Mouse (Mus musculus) hindlimb bud, embryonic 11.5 days (tissue): ENCODE data around the gene Zfp746.
A peak's percentile ranks its signal among the peaks of the same experiment; 100 is the strongest.

ENCODE experiments used
- DNase-seq: peaks from one replicate; pipeline ENCODE4 v3.0.0-alpha.2; 2012; ENCODE audit warnings: low read depth, low spot score; ENCODE audit errors: extremely low spot score

Gene Zfp746

DNA sequence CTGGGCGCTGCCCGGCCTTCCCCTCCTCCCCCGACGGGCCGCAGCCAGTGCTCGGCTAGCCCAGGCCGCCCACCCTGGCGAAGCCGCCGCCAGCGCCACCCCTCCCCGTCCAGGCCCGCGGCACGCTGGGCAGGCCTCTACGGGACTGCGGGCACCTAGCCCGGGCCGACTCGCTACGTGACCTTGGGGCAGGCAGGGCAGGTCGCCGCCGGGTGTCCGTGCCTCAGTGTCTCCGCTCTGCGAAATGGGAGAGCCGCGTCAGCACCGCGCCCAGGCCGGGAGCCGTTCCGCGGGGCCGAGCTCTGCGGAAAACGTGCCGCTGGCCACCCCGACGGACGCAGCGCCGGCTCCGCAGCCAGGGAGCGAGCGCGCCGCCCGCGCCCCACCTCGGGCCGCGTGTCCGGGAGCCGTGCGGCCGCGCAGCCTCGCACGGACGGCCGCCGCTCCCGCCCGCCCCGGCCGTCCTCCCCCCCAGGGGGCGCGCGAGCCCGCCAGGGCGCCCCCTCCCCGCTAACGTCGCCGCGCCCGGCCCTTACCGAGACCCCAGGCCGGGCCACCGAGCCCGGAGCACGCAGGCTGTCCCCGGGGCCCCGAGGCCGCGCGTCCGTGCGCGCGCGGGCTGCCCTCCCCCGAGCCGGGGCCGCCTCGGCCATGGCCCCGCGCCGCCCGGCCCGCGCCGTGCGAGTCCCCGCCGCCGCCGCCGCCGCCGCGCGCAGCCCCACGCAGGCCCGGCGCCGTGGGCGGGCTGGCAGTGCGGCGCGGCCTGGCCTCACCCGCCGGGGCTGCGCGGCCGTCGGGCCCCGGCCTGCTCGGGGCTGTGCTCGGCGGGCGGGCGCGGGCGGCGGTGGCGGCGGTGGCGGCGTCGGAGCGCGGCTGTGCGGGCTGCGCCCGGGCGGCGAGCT, 38.7 kb downstream of the Zfp746 start:
- DNase-seq: no peak

DNA sequence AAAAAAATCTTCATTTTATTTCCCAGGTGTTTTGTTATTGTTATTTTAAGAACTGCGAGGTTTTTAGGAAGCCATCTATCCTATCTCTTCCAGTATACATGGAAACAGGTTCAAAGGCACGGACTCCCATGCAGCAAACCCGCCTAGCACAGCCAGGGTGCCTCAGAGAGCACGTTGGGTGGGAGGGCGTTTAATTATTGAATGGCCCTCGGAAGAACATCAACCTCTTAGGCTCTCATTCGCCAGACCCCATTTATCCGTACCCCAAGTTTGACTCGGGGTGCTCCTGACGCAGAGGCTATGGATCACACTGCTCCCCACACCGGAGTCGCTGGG, 39.3 kb downstream of the Zfp746 start:
- DNase-seq: no peak

GRCm38 (mm10) chr6:48032661-48033060, 53.7 kb downstream of the Zfp746 start:
- DNase-seq: no peak

DNA sequence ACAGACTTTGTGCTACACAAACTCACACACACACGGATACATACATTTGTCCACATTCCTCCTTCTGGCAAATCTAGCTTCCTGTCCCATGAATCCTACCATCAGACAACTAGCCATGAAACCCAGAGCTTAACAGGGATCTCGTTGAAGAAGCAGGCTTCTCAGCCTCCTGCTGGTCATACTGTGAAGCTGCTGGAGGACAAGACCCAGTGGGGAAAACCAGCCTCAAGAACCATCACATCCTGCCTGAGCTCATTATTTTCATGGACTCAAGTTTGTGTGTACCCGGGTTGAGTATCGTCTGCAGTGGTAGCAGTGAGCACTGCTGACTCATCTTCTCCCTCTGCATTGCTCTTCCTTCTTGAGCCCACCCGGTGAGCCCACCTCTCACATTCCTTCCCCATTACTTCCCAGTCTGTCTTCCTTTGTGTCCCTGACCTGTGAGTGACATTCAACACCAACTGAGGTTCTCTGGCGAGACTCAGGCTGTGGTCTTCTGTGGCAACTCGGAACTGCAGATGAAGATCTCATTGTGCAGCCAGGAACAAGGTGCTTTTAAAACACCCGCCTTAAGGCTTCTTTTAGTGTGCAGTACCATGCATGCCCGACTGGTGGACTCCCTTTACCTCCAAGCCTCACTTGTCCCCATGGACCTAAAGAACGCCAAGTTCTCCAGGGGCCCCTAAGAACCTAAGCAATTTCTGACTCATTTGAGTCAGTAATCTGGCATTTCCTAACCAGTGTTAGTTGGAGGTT, 60.3 kb downstream of the Zfp746 start:
- no peak for DNase-seq

DNA sequence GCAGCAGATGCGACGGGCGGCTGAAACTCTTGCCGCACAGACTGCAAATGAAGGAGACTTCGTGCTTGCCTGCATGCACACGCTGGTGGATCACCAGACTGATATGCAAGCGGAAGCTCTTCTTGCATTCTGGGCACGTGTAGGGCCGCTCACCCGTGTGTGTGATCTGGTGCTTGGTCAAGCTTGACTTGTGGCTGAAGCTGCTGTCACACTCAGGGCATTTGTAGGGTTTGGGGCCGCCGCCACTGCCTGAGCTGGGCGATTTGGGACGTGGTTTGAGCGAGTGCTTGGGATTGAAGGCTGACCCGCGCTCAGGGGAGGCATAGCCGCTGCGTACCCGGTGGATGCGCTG, 61.4 kb downstream of the Zfp746 start:
- no peak for DNase-seq

DNA sequence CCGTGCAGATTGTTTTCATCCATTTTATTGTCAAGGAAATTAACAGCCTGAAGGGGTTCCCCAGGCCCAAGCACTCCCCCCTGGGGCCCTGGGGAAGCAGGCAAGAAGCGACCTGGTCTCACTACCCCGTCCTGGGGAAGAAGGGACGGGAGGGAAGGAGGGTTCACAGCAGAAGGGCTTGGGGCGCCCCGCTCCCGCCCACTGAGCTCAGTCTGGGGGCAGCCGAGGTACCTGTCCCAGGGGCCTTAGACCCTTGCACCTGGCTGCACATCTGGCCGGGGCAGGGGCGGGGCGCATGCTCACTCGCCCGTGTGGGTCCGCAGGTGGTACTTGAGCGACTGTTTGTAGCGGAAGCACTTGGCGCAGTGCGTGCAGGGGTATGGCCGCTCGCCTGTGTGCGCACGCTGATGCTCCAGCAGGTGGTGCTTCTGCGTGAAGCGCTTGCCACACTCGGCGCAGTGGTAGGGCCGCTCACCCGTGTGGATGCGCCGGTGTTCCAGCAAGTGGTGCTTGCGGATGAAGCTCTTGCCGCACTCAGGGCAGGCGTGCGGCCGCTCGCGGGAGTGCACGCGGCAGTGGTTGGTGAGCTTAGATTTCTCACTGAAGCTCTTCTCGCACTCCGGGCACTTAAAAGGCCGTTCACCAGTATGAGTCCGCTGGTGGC, 61.9 kb downstream of the Zfp746 start:
- no peak for DNase-seq

DNA sequence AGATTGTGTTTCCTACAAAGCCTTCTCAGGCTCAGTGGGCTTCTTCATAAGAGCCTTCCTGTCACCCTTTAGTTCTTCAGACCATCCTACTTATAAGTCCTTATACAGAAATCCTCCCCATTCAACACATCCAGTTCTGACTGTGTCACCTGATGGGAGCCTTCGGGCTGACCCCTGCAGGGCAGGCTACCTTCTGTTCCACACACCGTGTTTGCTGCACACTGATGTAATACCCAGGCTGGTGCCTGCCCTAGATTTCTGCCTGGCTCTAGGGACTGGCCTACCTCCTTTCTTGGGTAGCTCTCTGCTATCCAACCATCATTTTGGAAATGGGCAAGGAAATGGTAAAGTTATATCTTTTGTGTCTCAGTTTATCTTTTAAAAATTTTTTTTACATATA, 63.7 kb downstream of the Zfp746 start:
- DNase-seq: no peak

DNA sequence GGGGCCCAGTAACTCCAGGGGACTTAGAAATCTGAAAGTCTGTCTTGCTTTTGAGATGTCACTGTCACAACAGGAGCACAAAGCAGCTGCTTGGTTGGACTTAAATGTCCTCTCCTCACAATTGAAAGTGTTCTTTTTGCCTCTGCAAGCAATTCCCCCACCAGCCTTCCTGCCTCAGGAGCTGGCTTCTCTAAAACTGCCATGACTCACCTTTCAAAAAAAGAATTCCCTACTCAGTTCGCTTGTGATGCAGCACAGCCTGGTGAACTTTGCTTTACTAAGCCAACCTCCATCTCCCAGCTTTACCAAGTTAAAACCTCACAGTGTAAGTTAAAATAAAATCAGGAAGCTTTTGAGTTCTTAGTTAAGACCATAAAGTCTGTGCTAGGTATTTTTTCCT, 64.7 kb downstream of the Zfp746 start:
- no peak for DNase-seq

GRCm38 (mm10) chr6:48020006-48020405, 66.4 kb downstream of the Zfp746 start:
- DNase-seq: no peak

DNA sequence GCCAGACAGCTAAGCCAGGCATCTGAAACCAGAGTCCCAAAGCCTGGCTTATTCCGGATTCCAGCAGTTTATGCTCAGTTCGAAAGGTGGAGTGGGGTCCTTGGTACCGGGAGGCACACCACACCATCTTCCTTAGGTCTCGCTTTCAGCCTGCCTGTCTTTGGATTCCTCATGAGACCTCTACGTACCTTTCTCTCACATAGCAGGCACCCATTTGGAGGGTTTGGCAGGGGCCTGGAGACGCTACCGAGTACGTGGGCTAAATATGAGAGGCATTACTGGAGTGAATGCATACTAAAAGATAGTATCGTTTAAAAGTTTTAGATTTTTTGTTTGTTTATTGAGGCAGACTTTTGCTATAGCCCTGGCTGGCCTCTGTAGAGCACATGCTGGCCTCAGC, 69.6 kb downstream of the Zfp746 start:
- DNase-seq: no peak

GRCm38 (mm10) chr6:48016090-48016521, 70.3 kb downstream of the Zfp746 start:
- peak; percentile 26 for DNase-seq
